Mouse (Mus musculus): ENCODE measurements around the gene Arhgef7. TPM values are rescaled to one million over a fixed set of nuclear protein-coding genes. Genes with fewer than 3 reads are reported as not detected.

Gene Arhgef7
- total RNA-seq, 2 experiments from 2014 or later, result 36.6 to 38.3 TPM

- no peak for DNase-seq (ENCODE audit: low spot score in 2 of 2)
Measured at GRCm38 (mm10) chr8:11712244-11712643, 15.3 kb upstream of the Arhgef7 start.

- DNase-seq (ENCODE audit: low spot score in 2 of 2), result no peak
Measured at GRCm38 (mm10) chr8:11717194-11717593, 10.3 kb upstream of the Arhgef7 start.

- DNase-seq (ENCODE audit: low spot score in 2 of 2), result no peak
Measured at GRCm38 (mm10) chr8:11727273-11727650, 259 bp upstream of the Arhgef7 start.

- no peak for DNase-seq (ENCODE audit: low spot score in 2 of 2)
Measured at GRCm38 (mm10) chr8:11728482-11729295, 1.2 kb downstream of the Arhgef7 start.

GRCm38 (mm10) chr8:11730271-11730940, 2.9 kb downstream of the Arhgef7 start:
- DNase-seq (ENCODE audit: low spot score in 2 of 2), result no peak

- DNase-seq (ENCODE audit: low spot score in 2 of 2), result no peak
Measured at GRCm38 (mm10) chr8:11735672-11736235, 8.2 kb downstream of the Arhgef7 start.

GRCm38 (mm10) chr8:11737096-11737495, 9.6 kb downstream of the Arhgef7 start:
- DNase-seq (ENCODE audit: low spot score in 2 of 2), result no peak

- no peak for DNase-seq (ENCODE audit: low spot score in 2 of 2)
Measured at GRCm38 (mm10) chr8:11739082-11739481, 11.6 kb downstream of the Arhgef7 start.

GRCm38 (mm10) chr8:11740857-11741256, 13.3 kb downstream of the Arhgef7 start:
- DNase-seq (ENCODE audit: low spot score in 2 of 2), result no peak

- DNase-seq (ENCODE audit: low spot score in 2 of 2), result no peak
Measured at GRCm38 (mm10) chr8:11743580-11743979, 16.1 kb downstream of the Arhgef7 start.

- DNase-seq (ENCODE audit: low spot score in 2 of 2), result no peak
Measured at GRCm38 (mm10) chr8:11746850-11747600, 19.5 kb downstream of the Arhgef7 start.

GRCm38 (mm10) chr8:11749472-11749871, 22.0 kb downstream of the Arhgef7 start:
- no peak for DNase-seq (ENCODE audit: low spot score in 2 of 2)

- DNase-seq (ENCODE audit: low spot score in 2 of 2), result no peak
Measured at GRCm38 (mm10) chr8:11752338-11752737, 24.8 kb downstream of the Arhgef7 start.

- no peak for DNase-seq (ENCODE audit: low spot score in 2 of 2)
Measured at GRCm38 (mm10) chr8:11753155-11753941, 25.8 kb downstream of the Arhgef7 start.

- DNase-seq (ENCODE audit: low spot score in 2 of 2), result no peak
Measured at GRCm38 (mm10) chr8:11754723-11755122, 27.2 kb downstream of the Arhgef7 start.

- peak; percentile 75 to 77 for DNase-seq (ENCODE audit: low spot score in 2 of 2)
Measured at GRCm38 (mm10) chr8:11755873-11756272, 28.4 kb downstream of the Arhgef7 start.

GRCm38 (mm10) chr8:11757568-11758481, 30.3 kb downstream of the Arhgef7 start:
- peak; percentile 96 to 97 for DNase-seq (ENCODE audit: low spot score in 2 of 2)

GRCm38 (mm10) chr8:11758482-11759281, 31.2 kb downstream of the Arhgef7 start:
- no peak for DNase-seq (ENCODE audit: low spot score in 2 of 2)

GRCm38 (mm10) chr8:11761551-11761950, 34.0 kb downstream of the Arhgef7 start:
- no peak for DNase-seq (ENCODE audit: low spot score in 2 of 2)
